Mouse (Mus musculus): ENCODE measurements around the gene Cda.

Cda gene

DNA sequence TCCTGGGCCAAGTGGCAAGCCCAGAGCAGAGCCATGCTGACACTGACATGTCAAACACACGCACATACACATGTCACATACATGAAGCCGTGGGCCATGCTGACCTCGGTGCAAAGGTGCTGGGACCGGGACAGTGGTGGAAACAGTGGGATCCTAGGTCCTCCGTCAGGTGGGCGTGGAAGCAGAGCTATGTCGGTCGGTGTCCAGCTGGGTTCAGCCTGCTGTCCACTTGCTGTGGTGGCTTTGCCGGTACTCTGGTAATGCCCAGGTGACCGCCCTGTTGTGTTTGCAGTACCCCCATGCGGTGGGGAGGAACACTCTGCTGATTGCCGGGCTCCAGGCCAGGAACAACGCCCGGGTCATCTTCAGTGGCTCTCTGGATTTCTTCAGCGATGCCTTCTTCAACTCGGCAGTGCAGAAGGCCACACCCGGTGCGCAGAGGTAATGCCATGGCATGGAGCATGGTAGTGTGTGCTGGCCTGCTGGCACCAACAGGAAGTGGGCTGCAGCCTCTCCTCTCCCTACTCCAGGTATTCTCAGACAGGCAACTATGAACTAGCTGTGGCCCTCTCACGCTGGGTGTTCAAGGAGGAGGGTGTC is 57.4 kb downstream of the Cda start:
- DNase-seq (ENCODE audit: low read depth in 2 of 2, low spot score in 2 of 2), result no peak

GRCm38 (mm10) chr4:138307739-138308138 is 60.1 kb downstream of the Cda start:
- no peak for DNase-seq (ENCODE audit: low read depth in 2 of 2, low spot score in 2 of 2)

DNA sequence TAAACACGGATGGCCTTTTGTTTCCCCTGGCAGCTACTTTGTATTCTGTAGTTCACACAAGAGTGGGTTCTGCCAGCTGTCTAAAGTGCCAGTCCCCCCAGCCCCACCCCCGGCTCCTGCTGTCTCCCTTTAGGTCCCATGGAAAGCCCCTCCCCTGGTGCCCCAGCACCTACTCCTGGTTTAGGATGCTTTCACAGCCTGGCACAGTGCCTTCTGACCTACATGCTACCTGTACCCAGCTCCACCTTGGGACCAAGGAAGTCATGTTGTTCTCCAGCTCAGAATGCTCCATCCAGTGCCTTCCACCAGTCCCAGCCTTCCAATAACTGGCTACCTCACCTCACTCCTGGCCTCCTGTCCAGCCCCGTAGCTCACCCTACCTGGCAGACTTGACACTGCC is 60.8 kb downstream of the Cda start:
- no peak for DNase-seq (ENCODE audit: low read depth in 2 of 2, low spot score in 2 of 2)

GRCm38 (mm10) chr4:138304340-138305104 is 63.3 kb downstream of the Cda start, which contains the start of gene Ddost:
TSS of gene Ddost (plus strand) at chr4:138304730.
- DNase-seq (ENCODE audit: low read depth in 2 of 2, low spot score in 2 of 2), result peak; percentile 94

GRCm38 (mm10) chr4:138303742-138304141 is 64.0 kb downstream of the Cda start:
- DNase-seq (ENCODE audit: low read depth in 2 of 2, low spot score in 2 of 2), result no peak

GRCm38 (mm10) chr4:138303011-138303410 is 64.8 kb downstream of the Cda start:
- DNase-seq (ENCODE audit: low read depth in 2 of 2, low spot score in 2 of 2), result no peak

DNA sequence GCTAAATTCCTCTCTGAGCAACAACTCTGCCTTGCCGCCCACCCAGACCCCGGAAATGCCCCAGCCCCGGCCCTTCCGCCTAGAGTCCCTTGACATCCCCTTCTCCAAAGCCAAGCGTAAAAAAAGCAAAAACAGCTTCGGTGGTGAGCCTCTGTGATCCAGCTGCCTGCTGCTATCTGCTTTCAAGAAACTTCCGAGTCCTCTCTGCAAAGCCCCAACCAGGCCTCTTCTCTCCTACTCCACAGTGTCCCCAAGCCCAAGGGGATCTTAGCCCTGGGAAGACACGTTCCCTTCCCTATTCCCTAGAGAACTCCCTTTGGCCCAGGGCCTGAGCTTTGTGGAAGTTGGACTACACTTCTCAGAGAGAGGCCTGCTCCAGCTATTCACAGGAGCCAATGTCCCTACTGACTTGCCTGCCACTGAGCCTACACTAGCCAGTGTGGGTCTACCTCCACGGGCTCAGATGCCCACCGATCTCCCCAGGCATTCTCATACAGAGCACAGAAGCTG is 66.5 kb downstream of the Cda start:
- DNase-seq (ENCODE audit: low read depth in 2 of 2, low spot score in 2 of 2), result no peak

DNA sequence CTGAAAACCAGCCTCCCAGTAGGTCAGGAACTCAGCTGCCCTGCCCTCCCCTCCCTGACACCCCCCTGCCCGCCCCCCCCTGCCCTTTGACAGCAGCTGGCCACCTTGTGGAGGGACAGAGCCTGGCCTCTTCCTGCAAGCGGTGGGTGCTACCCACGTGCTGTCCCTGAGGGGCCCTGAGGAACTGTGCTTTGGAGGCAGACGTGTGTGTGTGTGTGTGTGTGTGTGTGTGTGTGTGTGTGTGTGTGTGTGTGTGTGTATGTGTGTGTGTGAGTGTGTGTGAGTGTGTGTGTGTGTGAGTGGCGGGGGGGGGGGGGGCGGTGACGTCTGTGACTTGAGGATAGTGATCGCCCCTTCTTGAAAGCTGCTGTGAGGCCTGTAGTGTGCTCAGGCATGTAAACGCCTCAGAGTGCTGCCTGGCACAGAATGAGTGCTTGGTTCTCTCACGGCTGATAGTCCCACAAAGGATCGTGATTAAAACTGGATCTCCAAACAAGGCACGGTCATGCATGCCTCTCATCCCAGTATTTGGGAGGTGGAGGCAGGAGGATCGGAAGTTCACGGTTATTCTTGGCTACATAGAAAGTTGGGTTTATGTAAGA is 73.7 kb downstream of the Cda start:
- no peak for DNase-seq (ENCODE audit: low read depth in 2 of 2, low spot score in 2 of 2)

DNA sequence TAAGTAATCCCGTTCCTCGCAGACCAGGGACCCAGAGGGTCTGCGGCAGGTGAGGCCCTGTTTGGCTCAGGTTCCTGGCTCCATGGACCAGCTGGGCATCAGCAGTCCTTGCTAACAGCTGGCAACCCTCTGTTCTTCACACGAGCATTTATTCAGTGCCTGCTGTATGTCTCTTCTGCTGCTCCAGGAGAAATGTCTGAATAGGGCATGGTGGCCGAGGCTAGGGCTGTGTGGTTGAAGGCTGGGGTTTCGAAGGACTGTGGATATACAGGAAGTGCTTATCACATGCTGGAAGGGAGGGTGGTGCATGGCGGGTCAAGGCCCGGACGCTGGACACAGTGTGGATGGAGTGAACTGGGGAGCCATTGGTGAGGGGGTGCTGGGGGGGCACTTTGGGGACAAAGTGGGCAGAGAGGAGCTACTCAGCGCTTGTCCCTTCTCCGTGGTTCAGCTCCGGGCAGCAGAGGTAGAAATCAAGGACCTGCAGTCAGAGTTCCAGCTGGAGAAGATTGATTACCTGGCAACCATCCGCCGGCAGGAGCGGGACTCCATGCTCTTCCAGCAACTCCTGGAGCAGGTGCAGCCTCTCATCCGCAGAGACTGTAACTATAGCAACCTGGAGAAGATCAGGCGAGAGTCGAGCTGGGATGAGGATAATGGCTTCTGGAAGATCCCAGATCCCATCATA is 74.4 kb downstream of the Cda start:
- no peak for DNase-seq (ENCODE audit: low read depth in 2 of 2, low spot score in 2 of 2)

- DNase-seq (ENCODE audit: low read depth in 2 of 2, low spot score in 2 of 2), result no peak
Observed at GRCm38 (mm10) chr4:138292028-138292427, 75.8 kb downstream of the Cda start.

- DNase-seq (ENCODE audit: low read depth in 2 of 2, low spot score in 2 of 2), result no peak
Observed at GRCm38 (mm10) chr4:138288691-138289090, 79.1 kb downstream of the Cda start.

All from CD8-positive naive resting alpha-beta T cell, adult 2 months (primary cell).